Mouse (Mus musculus): ENCODE data around the gene Pemt. TPM values are rescaled to one million over a fixed set of nuclear protein-coding genes. Genes with fewer than 3 reads are reported as not detected.

Pemt gene
- polyA plus RNA-seq, 1 experiment from 2014 or later = 8.7 TPM

- peak; percentile 11 for DNase-seq (ENCODE audit: low spot score)
- H3K27me3 ChIP-seq (replicated peaks; ENCODE audit: low read depth, poor library complexity, severe bottlenecking) = peaks cover 21% of the 10 kb centered on the region; the same call in 1 of the 2 replicates
- H3K36me3 ChIP-seq (replicated peaks) = no peaks in the 10 kb centered on the region
- no peaks in the 10 kb centered on the region for H3K9me3 ChIP-seq
- 0 out of 2 replicates have a peak, but pooled peaks cover 10% of the 10 kb centered on the region for H3K4me1 ChIP-seq
- WGBS = 56% methylated on average over 12 of the region's 12 CpGs
- H3K27ac ChIP-seq (replicated peaks) = no peak overlapping the region
- no peak overlapping the region for H3K4me3 ChIP-seq
Observed at GRCm38 (mm10) chr11:59933943-59934342, 112.3 kb downstream of the Pemt start.

GRCm38 (mm10) chr11:59932560-59933337 is 113.5 kb downstream of the Pemt start:
- WGBS = 73% methylated on average over 9 of the region's 9 CpGs

GRCm38 (mm10) chr11:59930031-59930430 is 116.3 kb downstream of the Pemt start:
- 61% methylated on average over 4 of the region's 4 CpGs for WGBS
- DNase-seq (ENCODE audit: low spot score) = no peak
- Histone ChIP-seq H3K4me1 (peaks cover 15% of the 10 kb centered on the region; the same call in 1 of the 2 replicates), H3K36me3 (replicated peaks) (no peaks in the 10 kb centered on the region), H3K27ac (replicated peaks) (no peak overlapping the region), H3K27me3 (replicated peaks; ENCODE audit: low read depth, poor library complexity, severe bottlenecking) (peaks cover 16% of the 10 kb centered on the region; the same call in 1 of the 2 replicates), H3K4me3 (no peak overlapping the region), H3K9me3 (no peaks in the 10 kb centered on the region)

More at GRCm38 (mm10) chr11:59932560-59933337, 113.5 kb downstream of the Pemt start:
- H3K4me3 ChIP-seq = no peak overlapping the region
- no peaks in the 10 kb centered on the region for H3K36me3 ChIP-seq (replicated peaks)
- DNase-seq (ENCODE audit: low spot score) = no peak
- H3K4me1 ChIP-seq = 0 out of 2 replicates have a peak, but pooled peaks cover 10% of the 10 kb centered on the region
- H3K27ac ChIP-seq (replicated peaks) = no peak overlapping the region; the same call in 1 of the 2 replicates
- H3K27me3 ChIP-seq (replicated peaks; ENCODE audit: low read depth, poor library complexity, severe bottlenecking) = peaks cover 16% of the 10 kb centered on the region; the same call in 1 of the 2 replicates
- H3K9me3 ChIP-seq = no peaks in the 10 kb centered on the region

- H3K4me1 ChIP-seq = peaks cover 7% of the 10 kb centered on the region
- WGBS = 13% methylated on average over 7 of the region's 7 CpGs
- peak; percentile 22 for DNase-seq (ENCODE audit: low spot score)
- H3K27me3 ChIP-seq (replicated peaks; ENCODE audit: low read depth, poor library complexity, severe bottlenecking) = no peaks in the 10 kb centered on the region
- no peak overlapping the region for H3K27ac ChIP-seq (replicated peaks)
- H3K9me3 ChIP-seq = no peaks in the 10 kb centered on the region
- no peak overlapping the region for H3K4me3 ChIP-seq
- H3K36me3 ChIP-seq (replicated peaks) = no peaks in the 10 kb centered on the region
Observed at GRCm38 (mm10) chr11:59921265-59921664, 125.0 kb downstream of the Pemt start.

Other genes starting within 250 kb of the Pemt start
- 34.2 and 35.1 TPM in 2 replicates for gene Flcn, start 236.5 kb downstream of the Pemt start, polyA plus RNA-seq (2016; fragmentation: Nextera tagmentation; extraction: Ambion mirVana)
- 34.3 and 37.3 TPM in 2 replicates for gene Nt5m, start 207.0 kb downstream of the Pemt start, polyA plus RNA-seq (2016; fragmentation: Nextera tagmentation; extraction: Ambion mirVana)
- gene Cops3, start 206.7 kb downstream of the Pemt start, polyA plus RNA-seq (2016; fragmentation: Nextera tagmentation; extraction: Ambion mirVana) = 224 and 231 TPM in 2 replicates
- 48.3 and 51.5 TPM in 2 replicates for gene Med9, start 98.3 kb downstream of the Pemt start, polyA plus RNA-seq (2016; fragmentation: Nextera tagmentation; extraction: Ambion mirVana)
- gene Rasd1, start 81.5 kb downstream of the Pemt start, polyA plus RNA-seq (2016; fragmentation: Nextera tagmentation; extraction: Ambion mirVana) = 2.1 and 2.4 TPM in 2 replicates
- 31.0 and 33.8 TPM in 2 replicates for gene Rai1, start 58.5 kb upstream of the Pemt start, polyA plus RNA-seq (2016; fragmentation: Nextera tagmentation; extraction: Ambion mirVana)
- 50.9 and 52.1 TPM in 2 replicates for gene Srebf1, start 176.1 kb upstream of the Pemt start, polyA plus RNA-seq (2016; fragmentation: Nextera tagmentation; extraction: Ambion mirVana)